Mouse (Mus musculus) ovary, postnatal 10 days (tissue): ENCODE data around the gene Rnf103.
A peak's percentile ranks its signal among the peaks of the same experiment; 100 is the strongest.
"Not testable (repeated sequence)": the region's sequence is repeated elsewhere in the genome, so short reads cannot be mapped to it uniquely, and the experiment has no call there.

Experiments used
- DNase-seq: peaks from one replicate; pipeline ENCODE4 v3.0.0; 2022; ENCODE audit warnings: low spot score

Rnf103 gene

DNA sequence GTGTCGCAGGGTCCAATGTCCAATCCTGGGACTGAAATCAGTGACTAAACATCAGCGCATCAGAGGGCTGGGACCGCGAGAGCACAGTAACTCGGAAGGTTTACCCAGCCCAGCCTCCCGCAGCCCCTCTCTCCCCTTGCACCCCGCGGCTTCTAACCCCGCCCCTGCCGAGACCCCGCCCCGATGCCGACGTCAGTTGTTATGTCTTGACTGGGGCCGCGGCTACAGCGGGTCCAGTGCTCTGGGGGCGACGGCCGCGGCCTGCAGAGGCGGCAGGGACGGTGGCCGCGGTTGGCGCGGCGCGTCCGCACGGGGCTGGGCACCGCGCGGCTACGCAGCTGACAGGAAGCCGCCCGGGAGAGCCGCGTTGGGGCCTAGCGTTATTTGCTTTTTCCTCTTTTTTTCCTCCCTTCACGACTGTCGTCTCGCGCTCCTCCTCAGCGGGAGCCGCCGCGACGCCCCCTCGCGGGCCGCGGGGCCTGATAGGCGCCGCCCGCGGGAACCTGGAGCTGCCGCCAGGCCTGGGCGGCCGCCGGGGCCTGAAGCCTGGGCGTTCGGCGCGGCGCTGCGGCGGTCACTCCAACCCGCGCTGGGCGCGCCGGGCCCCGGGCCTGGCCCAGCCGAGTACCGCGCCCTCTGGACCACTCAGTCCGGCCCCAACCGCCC, at the start of gene Rnf103:
TSS of gene Rnf103 (plus strand) at position 220 of the 666 bp plus-strand sequence.
- peak; percentile 85 for DNase-seq

- DNase-seq, result no peak
These were observed 48.9 kb upstream of the Rnf103 start for GRCm38 (mm10) chr6:71444756-71445155.

DNA sequence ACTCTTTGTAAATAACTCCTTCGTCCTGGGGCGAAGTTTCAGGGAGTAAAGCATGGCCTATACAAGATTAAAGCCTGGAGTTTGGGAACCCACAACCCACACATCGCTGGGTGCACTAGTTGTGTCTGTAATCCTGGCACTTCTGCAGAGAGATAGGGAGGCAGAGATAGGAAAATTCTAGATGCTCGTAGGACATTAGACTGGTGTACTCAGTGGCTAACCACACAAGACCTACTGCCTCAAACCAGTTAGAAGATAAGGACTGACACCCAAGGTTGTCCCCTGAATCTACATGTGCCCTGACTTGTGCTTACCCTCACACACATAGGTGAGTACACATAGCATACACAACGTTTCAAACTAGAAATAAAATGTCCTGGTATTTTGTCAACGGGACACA, 48.1 kb upstream of the Rnf103 start:
- no peak for DNase-seq

DNA sequence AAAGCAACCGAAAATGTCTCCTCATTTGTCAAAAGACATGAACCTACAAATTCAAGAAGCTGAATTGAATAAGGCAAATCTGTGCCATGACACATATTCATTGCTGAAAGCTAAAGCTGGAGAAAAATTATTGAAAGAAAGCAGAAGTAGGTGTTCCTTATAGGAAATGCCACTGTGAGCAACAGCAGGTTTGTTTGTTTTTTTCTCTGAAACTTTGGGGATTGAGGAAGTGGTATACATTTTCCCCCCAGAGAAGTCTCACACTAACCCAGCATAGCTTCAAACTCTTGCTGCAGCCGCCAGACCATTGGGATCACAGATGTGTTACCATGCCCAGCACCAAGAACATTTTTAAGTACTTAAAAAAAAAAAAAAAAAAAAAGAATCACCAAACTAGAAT, 40.9 kb upstream of the Rnf103 start:
- DNase-seq, result no peak

GRCm38 (mm10) chr6:71453983-71454739, 39.5 kb upstream of the Rnf103 start:
- DNase-seq, result not testable (repeated sequence)

DNA sequence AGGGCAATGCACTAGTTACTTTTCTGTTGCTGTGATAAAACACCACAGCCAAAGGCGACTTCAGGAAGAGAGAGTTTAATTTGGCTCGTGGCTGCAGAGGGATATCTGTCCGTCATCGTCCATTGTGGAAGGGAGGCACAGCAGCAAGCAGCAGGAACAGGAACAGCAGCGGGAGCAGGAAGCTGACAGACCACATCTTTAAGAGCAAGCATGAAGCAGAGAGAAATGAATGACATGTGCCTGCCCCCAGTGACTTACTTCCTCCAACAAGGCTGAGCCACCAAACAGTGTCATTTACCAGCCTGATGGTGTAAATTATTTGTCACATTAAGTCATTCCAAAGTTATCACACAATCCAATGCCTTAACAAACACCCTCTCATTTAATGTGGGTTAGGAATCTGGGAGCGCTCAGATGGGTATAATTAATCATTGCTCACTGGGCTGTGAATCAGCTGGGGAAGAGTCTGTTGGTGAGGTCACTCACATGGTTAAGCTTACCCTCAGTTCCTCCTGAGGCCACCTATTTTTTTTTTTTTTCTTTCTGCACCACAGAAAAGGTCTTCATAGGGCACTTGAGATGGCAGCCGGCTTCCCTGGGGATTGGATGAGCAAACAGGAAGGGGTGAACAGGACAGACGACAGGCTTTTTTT, 35.6 kb upstream of the Rnf103 start:
- no peak for DNase-seq

GRCm38 (mm10) chr6:71465146-71465545, 28.5 kb upstream of the Rnf103 start:
- no peak for DNase-seq

DNA sequence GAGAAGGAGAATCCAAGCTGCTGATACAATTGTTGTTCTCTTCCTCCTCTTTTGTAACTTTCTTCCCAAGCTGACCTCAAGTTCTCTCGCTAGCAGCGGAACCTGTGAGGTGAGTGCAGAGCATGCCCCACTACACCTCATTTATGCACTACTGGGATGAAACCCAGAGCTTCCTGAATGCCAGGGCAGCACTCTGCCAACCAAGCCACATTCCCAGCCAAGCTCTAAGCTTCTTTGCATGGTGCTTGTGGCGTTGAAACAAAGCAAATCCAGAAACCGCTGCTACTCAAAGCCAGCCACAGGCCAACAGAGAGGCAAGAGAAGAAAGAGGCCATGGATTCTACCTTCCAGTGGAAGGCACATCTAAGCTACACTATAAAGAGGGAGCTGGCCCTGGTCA, 25.9 kb upstream of the Rnf103 start:
- no peak for DNase-seq

DNA sequence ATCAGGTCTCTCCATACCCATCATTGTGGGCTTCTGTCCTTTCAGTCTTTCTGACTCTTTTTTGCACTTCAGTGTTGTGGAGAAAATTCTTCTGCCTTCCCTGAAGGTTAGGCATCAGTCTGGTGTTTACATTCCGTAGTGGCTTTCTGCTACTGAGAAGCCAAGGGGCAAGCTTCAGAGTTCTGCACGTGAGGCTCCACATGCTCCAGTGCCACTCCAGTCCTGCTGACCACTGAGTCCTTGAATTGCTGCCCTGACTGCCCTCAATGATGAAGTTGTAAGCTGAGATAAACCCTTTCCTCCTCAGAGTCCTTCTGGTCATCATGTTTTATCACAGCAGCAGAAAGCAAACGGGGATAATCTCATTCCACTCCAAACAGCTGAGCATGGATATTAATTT, 24.4 kb upstream of the Rnf103 start:
- no peak for DNase-seq

DNA sequence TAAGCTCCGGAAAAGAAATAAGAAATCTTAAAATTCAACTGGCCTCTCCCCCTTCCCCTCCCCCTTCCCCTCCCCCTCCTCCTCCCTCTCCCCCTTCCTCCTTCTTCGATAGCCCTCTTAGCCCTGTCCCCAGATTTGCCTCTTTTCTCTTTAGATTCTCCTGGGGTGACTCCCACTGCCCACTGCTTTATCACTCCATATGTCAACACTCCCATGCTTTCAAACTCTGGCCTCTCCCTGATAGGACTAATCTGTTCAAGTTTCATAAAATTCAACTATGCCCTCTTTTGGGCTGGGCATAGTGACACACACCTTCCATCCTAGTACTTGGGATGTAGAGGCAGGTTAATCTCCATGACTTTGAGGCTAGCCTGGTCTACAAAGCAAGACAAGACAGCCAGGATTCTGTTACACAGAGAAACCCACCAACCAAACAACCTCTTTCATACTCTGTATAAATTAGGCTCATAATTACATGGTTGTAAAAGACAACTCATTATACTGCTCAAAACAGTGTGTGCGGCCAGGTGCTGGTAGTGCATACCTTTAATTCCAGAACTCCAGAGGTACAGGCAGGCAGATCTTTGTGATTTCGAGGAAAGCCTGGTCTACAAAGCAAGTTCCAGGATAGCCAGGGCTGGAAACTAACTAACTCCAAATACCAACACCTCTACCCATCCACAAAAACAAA, 21.7 kb upstream of the Rnf103 start:
- no peak for DNase-seq

- no peak for DNase-seq
These were observed 20.9 kb upstream of the Rnf103 start for GRCm38 (mm10) chr6:71472786-71473185.

GRCm38 (mm10) chr6:71475604-71476003, 18.1 kb upstream of the Rnf103 start:
- no peak for DNase-seq

- no peak for DNase-seq
These were observed 16.9 kb upstream of the Rnf103 start for GRCm38 (mm10) chr6:71476783-71477182.

DNA sequence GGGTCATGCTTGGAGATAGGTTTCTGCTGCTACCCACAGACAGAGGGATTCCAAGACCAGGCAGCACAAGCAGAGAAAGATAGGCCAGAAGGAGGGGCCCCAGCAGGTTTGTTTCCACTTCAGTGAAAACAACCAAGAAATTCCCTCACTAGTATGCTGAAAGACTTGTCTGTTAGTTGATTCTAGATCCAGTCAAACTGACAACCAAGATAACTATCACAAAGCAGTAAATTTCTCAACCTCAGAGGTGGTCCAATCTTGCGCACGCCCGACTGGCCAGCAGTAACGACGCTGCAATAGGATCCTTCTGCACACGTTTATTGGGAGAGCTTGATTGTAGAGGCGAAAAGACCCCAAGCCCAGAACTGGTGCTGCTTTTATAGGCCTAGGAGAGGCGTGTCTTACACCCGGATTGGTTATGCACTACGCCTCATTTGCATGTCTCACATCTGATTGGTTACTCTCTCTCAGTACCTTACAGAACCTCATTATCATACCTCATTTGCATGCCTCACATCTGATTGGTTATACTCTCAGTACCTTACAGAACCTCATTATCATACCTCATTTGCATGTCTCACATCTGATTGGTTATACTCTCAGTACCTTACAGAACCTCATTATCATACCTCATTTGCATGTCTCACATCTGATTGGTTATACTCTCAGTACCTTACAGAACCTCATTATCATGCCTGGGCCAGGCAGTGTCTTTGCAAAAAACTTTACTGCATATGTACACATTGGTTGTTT, 14.7 kb upstream of the Rnf103 start:
- DNase-seq, result not testable (repeated sequence)

DNA sequence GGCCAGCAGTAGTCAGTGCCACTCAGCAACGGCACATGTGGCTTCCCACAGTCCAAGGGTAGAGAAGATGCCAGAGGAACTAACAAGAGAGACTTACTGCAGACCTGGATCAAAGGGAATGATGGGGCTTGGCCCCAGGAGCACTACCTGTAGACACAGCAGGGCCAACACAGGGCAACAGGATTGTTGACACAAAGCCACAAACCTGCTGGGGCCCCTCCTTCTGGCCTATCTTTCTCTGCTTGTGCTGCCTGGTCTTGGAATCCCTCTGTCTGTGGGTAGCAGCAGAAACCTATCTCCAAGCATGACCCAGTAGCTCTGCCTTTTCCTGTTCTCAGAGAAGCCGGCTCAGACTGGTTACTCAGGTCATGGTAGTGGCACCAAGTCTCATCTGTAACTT, 14.1 kb upstream of the Rnf103 start:
- DNase-seq, result not testable (repeated sequence)

DNA sequence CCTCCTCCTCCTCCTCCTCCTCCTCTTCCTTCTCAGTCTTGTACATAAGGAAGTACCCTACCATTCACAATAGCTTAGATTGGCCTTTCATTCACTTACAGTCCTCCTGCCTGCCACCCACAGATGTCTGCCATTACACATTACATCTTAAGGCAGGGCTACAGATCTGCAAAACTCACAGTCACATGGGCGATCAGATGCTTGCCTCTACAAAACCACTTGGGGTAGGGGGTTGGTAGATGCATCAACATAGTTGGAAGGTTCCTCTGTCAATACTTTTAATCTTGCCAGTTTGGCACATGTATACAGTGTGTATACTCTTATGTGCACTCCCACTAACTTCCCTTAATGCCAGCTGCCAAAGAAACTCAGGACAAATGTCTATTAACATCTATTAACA, 13.6 kb upstream of the Rnf103 start:
- no peak for DNase-seq

- no peak for DNase-seq
These were observed 12.6 kb upstream of the Rnf103 start for GRCm38 (mm10) chr6:71481136-71481535.

- DNase-seq, result no peak
These were observed 8.4 kb upstream of the Rnf103 start for GRCm38 (mm10) chr6:71485246-71485645.

DNA sequence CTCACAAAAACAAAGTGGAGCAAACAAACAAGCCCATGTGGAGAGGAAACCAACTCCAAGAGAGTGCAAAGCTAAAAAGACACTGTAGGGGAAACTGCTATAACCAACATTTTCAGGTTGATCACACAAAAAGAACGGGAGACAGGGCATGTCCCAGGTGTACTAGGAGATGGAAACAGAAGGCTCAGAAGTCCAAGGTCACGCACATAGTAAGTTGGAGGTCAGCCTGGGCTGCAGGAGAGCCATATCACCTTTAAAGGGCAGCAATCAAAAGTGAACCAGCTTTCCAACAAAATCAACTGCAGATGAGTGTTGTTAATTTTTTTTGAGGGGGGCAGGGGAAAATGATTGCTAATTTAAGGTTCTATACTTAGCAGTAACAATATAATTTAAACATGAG, 7.5 kb upstream of the Rnf103 start:
- no peak for DNase-seq

- DNase-seq, result no peak
These were observed 6.8 kb upstream of the Rnf103 start for GRCm38 (mm10) chr6:71486867-71487266.

- DNase-seq, result no peak
These were observed 5.7 kb upstream of the Rnf103 start for GRCm38 (mm10) chr6:71487966-71488365.

DNA sequence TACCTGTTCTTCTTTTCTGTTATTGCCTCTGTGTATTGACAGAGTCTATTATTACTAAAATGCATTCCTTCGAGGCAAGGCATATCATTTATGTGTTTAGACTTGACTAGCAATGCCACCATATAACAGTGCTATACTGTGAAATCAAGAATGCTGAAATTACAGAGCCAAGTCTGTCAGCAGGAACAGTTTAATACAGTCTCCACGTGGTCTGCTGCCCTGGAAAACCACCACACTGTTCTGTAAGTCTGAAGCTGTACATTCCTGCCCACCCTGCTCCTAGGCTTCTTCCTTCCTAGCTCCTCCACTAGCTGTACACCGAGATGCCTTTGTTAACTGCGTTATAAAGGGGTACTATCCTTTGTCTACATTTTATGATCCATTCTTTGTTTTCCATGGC, 1.6 kb upstream of the Rnf103 start:
- no peak for DNase-seq
